Mouse (Mus musculus): ENCODE results near the gene Gnai2. TPM values are rescaled to one million over a fixed set of nuclear protein-coding genes. Genes with fewer than 3 reads are reported as not detected.
A peak's percentile ranks its signal among the peaks of the same experiment; 100 is the strongest.

The Gnai2 gene
- polyA plus RNA-seq, 1 experiment from 2014 or later: 351 TPM

- H3K36me3 ChIP-seq (ENCODE audit: insufficient read depth, low read length): no peaks in the 10 kb centered on the region
- H3K9ac ChIP-seq (ENCODE audit: low read depth, low read length): peak overlapping the region; percentile 91
- no peaks in the 10 kb centered on the region for H3K27me3 ChIP-seq (ENCODE audit: insufficient read depth, low read length)
- peaks cover 36% of the 10 kb centered on the region for H3K4me1 ChIP-seq (replicated peaks; ENCODE audit: insufficient read depth, low read length)
- ATAC-seq (replicated peaks; ENCODE audit: low FRiP score, low read depth) (no peak), DNase-seq (ENCODE audit: low spot score) (peak; percentile 50)
- H3K4me2 ChIP-seq (ENCODE audit: low read length): peak overlapping the region; percentile 98
- H3K27ac ChIP-seq: peak overlapping the region; percentile 92
- H3K9me3 ChIP-seq (replicated peaks; ENCODE audit: low read length): no peaks in the 10 kb centered on the region
- peak overlapping the region; percentile 72 for H3K4me3 ChIP-seq (replicated peaks; ENCODE audit: low read depth, low read length)
- 2% methylated on average over 15 of the region's 15 CpGs for WGBS
- TF ChIP-seq CTCF (IDR thresholded peaks at IDR 0.05; ENCODE audit: low read depth): no peak
These were observed 1.3 kb downstream of the Gnai2 start for GRCm38 (mm10) chr9:107633661-107634405.

- H3K9me3 ChIP-seq (replicated peaks; ENCODE audit: low read length): no peaks in the 10 kb centered on the region
- no peaks in the 10 kb centered on the region for H3K36me3 ChIP-seq (ENCODE audit: insufficient read depth, low read length)
- peak overlapping the region; percentile 72 for H3K4me3 ChIP-seq (replicated peaks; ENCODE audit: low read depth, low read length)
- peak; percentile 93 for DNase-seq (ENCODE audit: low spot score)
- ATAC-seq (replicated peaks; ENCODE audit: low FRiP score, low read depth): no peak; the same call in 1 of the 2 replicates
- H3K27ac ChIP-seq: peak overlapping the region; percentile 92
- TF ChIP-seq CTCF (IDR thresholded peaks at IDR 0.05; ENCODE audit: low read depth): no peak
- peak overlapping the region; percentile 91 for H3K9ac ChIP-seq (ENCODE audit: low read depth, low read length)
- WGBS: 2% methylated on average over 29 of the region's 33 CpGs
- H3K4me2 ChIP-seq (ENCODE audit: low read length): peak overlapping the region; percentile 98
- peaks cover 42% of the 10 kb centered on the region for H3K4me1 ChIP-seq (replicated peaks; ENCODE audit: insufficient read depth, low read length)
- H3K27me3 ChIP-seq (ENCODE audit: insufficient read depth, low read length): no peaks in the 10 kb centered on the region
These were observed 2.0 kb downstream of the Gnai2 start for GRCm38 (mm10) chr9:107633091-107633660.

- Histone ChIP-seq H3K9ac (ENCODE audit: low read depth, low read length) (peak overlapping the region; percentile 91), H3K4me2 (ENCODE audit: low read length) (peak overlapping the region; percentile 98), H3K27ac (peak overlapping the region; percentile 92), H3K36me3 (ENCODE audit: insufficient read depth, low read length) (no peaks in the 10 kb centered on the region), H3K9me3 (replicated peaks; ENCODE audit: low read length) (no peaks in the 10 kb centered on the region), H3K4me3 (replicated peaks; ENCODE audit: low read depth, low read length) (peak overlapping the region; percentile 72), H3K4me1 (replicated peaks; ENCODE audit: insufficient read depth, low read length) (peaks cover 49% of the 10 kb centered on the region), H3K27me3 (ENCODE audit: insufficient read depth, low read length) (no peaks in the 10 kb centered on the region)
- no peak for TF ChIP-seq CTCF (IDR thresholded peaks at IDR 0.05; ENCODE audit: low read depth)
- ATAC-seq (replicated peaks; ENCODE audit: low FRiP score, low read depth): no peak
- 48% methylated on average over 6 of the region's 6 CpGs for WGBS
- no peak for DNase-seq (ENCODE audit: low spot score)
These were observed 2.7 kb downstream of the Gnai2 start for GRCm38 (mm10) chr9:107632478-107632877.

GRCm38 (mm10) chr9:107631861-107632260 lies 3.3 kb downstream of the Gnai2 start:
- TF ChIP-seq CTCF (IDR thresholded peaks at IDR 0.05; ENCODE audit: low read depth): no peak
- H3K9me3 ChIP-seq (replicated peaks; ENCODE audit: low read length): no peaks in the 10 kb centered on the region
- H3K9ac ChIP-seq (ENCODE audit: low read depth, low read length): 0 out of 2 replicates have a peak overlapping the region, but pooled peaks have one; percentile 18
- ATAC-seq (replicated peaks; ENCODE audit: low FRiP score, low read depth) (no peak), DNase-seq (ENCODE audit: low spot score) (no peak)
- H3K36me3 ChIP-seq (ENCODE audit: insufficient read depth, low read length): no peaks in the 10 kb centered on the region
- no peaks in the 10 kb centered on the region for H3K27me3 ChIP-seq (ENCODE audit: insufficient read depth, low read length)
- no peak overlapping the region for H3K4me3 ChIP-seq (replicated peaks; ENCODE audit: low read depth, low read length)
- peak overlapping the region; percentile 98 for H3K4me2 ChIP-seq (ENCODE audit: low read length)
- WGBS: 86% methylated on average over 8 of the region's 8 CpGs
- peak overlapping the region; percentile 92; the same call in 1 of the 2 replicates for H3K27ac ChIP-seq
- H3K4me1 ChIP-seq (replicated peaks; ENCODE audit: insufficient read depth, low read length): peaks cover 55% of the 10 kb centered on the region

- no peaks in the 10 kb centered on the region for H3K9me3 ChIP-seq (replicated peaks; ENCODE audit: low read length)
- ATAC-seq (replicated peaks; ENCODE audit: low FRiP score, low read depth) (no peak), DNase-seq (ENCODE audit: low spot score) (no peak)
- H3K36me3 ChIP-seq (ENCODE audit: insufficient read depth, low read length): no peaks in the 10 kb centered on the region
- no peaks in the 10 kb centered on the region for H3K27me3 ChIP-seq (ENCODE audit: insufficient read depth, low read length)
- peak overlapping the region; percentile 98; the same call in 1 of the 2 replicates for H3K4me2 ChIP-seq (ENCODE audit: low read length)
- H3K4me3 ChIP-seq (replicated peaks; ENCODE audit: low read depth, low read length): no peak overlapping the region
- TF ChIP-seq CTCF (IDR thresholded peaks at IDR 0.05; ENCODE audit: low read depth): no peak
- peak overlapping the region; percentile 92; the same call in 1 of the 2 replicates for H3K27ac ChIP-seq
- 0 out of 2 replicates have a peak overlapping the region, but pooled peaks have one; percentile 18 for H3K9ac ChIP-seq (ENCODE audit: low read depth, low read length)
- 76% methylated on average over 9 of the region's 9 CpGs for WGBS
- peaks cover 60% of the 10 kb centered on the region for H3K4me1 ChIP-seq (replicated peaks; ENCODE audit: insufficient read depth, low read length)
These were observed 3.8 kb downstream of the Gnai2 start for GRCm38 (mm10) chr9:107631311-107631826.

GRCm38 (mm10) chr9:107630576-107630975 lies 4.6 kb downstream of the Gnai2 start:
- H3K4me1 ChIP-seq (replicated peaks; ENCODE audit: insufficient read depth, low read length): peaks cover 61% of the 10 kb centered on the region
- TF ChIP-seq CTCF (IDR thresholded peaks at IDR 0.05; ENCODE audit: low read depth): no peak
- peak overlapping the region; percentile 92 for H3K27ac ChIP-seq
- 13% methylated on average over 4 of the region's 4 CpGs for WGBS
- no peaks in the 10 kb centered on the region for H3K9me3 ChIP-seq (replicated peaks; ENCODE audit: low read length)
- H3K4me3 ChIP-seq (replicated peaks; ENCODE audit: low read depth, low read length): no peak overlapping the region
- H3K9ac ChIP-seq (ENCODE audit: low read depth, low read length): peak overlapping the region; percentile 37
- H3K36me3 ChIP-seq (ENCODE audit: insufficient read depth, low read length): no peaks in the 10 kb centered on the region
- DNase-seq (ENCODE audit: low spot score) (no peak), ATAC-seq (replicated peaks; ENCODE audit: low FRiP score, low read depth) (no peak)
- H3K27me3 ChIP-seq (ENCODE audit: insufficient read depth, low read length): no peaks in the 10 kb centered on the region
- peak overlapping the region; percentile 40 for H3K4me2 ChIP-seq (ENCODE audit: low read length)

Measured in kidney, postnatal 0 days (tissue).